Mouse (Mus musculus) T-helper 2 cell (primary cell): ENCODE measurements around the gene Il1r1.
"Not testable (repeated sequence)": the region's sequence is repeated elsewhere in the genome, so short reads cannot be mapped to it uniquely, and the experiment has no call there.

Source experiments
- in situ Hi-C: fragments of 300-600 bp; cut with MboI, MseI; formaldehyde crosslinking; loops from one replicate; pipeline ENCODE4 v1.15.1; 2025; ENCODE audit warnings: high pct_unique_total_duplicates

Gene Il1r1

DNA sequence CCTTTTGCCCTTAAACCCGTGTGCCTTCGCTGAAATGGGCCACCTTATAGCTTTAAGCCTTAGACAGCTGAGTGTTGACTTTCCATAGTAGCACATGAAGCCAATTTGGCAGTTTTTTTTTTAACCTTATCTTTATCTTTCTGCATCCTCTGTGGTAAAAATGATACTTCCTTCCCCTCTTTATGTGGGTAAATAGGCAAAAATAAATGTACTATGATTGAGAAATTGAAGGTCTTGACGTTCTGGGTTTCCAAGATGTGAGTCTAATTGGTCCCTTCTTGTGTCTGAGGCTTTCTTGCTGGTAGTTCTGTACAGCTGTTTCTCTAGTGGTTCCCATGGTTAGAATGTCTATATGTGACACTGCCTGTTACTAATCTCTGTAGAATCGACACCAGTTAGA is 46.2 kb downstream of the Il1r1 start:
- in situ Hi-C loops, result no loop called here

DNA sequence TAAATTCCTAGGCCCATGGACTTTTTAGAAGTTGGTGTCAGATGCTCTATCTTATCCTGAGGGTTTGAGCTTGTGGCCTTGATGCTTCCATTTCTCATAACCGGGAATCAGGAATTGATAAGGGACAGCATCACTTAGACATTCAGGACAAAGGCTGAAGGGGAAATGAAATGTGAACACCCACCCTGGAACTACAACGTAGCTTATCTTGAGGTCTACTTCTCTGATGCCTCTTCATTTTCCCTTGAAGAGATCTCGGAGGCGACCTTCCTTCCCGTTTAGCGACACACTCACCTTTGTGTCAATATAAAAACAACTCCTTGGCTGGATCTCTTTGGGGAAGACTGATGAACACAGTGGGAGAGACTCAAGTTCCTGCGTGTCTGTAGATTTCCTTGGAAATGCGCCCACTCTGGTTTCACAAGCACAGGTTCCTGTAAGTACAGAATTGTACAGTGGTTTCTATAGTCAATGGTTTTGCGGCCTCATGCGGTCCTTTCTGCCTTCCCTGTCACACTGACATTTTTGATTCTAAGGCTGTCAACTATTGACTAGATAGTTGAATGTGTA is 46.7 kb downstream of the Il1r1 start:
- in situ Hi-C loops, result no loop called here

DNA sequence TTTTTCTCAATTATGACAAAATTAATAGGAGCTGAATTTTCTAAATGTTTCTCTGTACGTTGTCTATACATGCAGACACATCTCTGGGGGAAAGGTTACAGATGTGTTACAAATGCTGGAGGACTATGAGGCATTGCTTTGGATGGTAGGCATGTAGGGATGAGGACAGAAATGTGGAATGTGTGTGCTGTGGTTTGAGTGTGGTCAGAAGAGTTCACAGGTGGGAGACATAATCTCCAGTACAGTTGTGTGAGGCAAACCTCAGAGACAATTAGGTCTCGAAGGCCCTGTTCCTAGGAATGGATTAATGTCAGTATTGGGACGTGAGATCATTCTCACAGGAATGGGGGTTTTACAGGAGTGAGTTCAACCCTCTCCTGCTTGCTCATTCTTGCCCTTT is 47.3 kb downstream of the Il1r1 start:
- in situ Hi-C loops, result no loop called here

DNA sequence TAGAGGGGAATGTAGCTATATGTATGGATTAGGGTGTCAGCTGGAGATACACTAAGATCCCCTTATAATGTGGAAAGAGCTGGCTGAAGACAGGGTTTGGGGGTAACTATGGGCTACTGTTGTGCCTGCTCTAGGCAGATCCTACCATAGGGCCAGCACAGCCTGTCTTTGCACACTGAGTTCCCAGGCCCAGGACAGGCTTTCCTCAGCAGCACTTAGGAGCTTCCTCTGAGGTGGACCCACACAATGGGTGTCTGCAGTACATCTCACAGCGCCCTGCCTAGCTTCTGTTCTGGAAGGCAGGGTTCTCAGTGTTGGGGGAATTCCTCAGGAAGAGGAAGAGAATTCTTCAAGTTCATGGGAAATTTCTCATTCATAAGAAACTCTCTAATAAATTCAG is 48.6 kb downstream of the Il1r1 start:
- in situ Hi-C loops, result no loop called here

DNA sequence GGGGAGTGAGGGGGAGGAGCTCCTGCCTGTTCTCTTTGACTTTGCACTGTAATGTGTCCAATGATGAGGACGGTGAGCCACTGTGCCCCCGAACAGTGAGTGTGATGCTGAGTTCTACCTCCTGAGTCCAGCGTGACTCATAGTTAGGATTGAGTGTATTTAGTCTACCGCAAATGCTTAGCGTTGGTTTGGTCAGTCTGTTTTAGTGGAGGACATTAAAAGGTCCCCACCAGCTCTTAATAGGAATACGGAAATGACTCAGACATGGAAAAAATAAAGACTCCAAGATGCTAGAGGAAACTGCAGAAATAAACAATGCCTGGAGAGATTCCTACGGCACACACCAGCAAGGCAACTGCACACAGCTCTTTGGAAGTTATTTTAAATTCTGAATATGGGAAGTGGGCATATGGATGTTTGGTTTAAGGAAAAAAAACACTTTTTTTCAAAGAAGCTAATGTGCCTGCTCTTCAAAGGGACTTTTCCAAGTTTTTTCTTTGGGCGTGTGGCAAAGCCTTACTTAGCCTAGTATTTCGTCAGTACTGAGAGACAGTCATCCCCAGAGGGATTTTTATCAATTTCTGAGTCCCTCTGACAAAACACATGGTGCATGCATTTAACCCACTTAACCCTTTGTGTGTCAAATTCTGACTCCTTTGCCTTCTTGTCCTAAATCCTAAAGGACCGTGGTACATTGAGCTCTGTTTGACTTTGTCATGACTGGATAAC is 50.6 kb downstream of the Il1r1 start:
- in situ Hi-C loops, result no loop called here

DNA sequence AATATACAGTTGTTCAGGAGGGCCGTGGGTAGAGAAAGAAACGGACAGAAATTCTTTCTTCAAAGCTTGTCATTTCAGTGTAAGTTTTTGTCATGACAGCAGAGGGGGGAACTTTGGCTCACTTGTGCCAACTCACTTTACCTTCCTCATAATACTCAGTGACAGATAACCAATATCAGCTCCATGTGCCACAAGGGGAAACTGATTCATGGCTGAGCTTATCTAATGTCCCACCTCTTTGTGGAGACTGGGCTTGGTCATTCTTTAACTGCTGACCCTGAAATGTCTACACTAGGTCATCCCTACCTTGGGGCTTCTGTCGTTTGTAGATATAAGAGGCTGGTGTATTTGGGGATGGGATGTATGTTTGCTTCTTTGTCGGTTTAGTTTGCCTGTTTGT is 53.1 kb downstream of the Il1r1 start:
- in situ Hi-C loops, result no loop called here

DNA sequence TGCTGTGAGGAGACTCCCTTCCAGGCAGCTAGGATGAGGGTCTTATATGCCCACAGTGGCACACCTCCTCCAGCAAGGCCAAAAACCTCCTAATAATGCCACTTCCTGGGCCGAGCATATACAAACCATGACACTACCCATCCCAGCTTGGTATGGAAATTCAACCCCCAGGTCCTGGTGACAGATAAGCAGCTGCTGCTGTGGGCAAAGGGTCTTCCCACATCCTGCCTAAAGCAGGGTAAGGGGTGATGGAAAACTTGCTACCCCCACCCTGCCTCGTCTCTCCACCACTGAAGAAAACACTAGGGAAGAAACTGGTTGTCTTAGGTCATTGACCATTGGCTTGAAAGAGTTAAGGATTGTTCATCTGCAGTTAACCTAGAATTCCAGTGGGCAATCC is 53.8 kb downstream of the Il1r1 start:
- in situ Hi-C loops, result no loop called here

DNA sequence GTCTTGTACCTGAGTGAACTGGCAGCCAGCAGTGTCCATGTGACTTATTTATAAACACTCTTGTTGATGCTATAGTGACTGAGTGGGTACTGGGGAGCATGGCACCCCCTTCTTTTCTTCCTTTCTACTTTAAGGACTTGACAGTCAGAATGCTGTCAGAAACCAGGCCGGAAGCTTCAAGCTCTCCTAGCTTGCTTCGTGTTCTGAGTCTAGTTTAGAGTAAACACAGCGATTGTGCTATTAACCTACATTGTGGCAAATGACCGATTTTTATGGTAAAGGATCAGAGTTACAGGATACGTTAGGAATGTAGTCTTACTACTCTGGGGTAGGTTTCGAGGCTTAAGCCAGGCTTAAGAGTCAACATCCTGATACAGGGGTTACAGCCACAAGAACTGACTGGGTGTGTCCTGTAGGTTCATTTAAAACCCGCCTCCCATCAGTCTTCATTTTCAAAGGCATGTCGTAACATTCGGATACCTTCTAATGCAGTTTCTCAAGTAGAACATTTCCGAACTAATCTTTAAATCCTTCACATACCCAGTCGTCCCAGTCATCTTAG is 54.4 kb downstream of the Il1r1 start:
- in situ Hi-C loops, result no loop called here

DNA sequence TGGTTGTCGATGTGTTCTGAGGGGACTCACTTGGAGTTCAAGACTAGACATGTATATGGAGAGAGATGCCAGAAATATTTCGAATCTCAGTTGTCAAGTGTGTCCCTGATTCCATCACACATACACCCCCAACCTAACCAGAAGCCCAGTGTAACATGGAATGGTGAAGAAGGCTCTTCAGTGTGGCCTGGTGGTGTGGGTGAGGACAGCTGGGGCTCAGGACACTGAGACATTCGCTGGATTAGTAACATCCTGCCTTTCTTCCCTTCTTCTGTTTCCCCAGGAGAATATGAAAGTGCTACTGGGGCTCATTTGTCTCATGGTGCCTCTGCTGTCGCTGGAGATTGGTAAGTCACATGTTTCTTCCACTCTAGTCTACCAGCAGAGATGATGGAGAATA is 57.1 kb downstream of the Il1r1 start:
- in situ Hi-C loops, result no loop called here

DNA sequence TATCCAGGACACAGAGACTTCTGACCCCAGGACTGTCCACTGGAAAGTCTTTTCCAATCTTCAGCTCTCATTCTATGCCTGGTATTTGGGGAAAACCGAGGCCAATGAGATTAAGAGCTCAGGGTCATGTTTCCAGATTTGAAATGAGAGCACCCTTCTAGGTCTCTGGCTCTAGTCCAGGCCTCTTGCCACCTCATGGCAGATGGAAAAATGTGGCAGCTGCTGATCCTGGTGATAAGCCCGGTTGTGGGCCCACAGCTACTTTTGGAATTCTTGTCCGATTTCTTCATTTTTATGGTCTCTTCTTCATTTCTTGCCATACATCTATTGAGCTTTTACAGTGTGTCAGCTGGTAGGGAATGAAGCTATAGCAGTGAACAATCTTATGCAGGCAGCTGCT is 57.5 kb downstream of the Il1r1 start:
- in situ Hi-C loops, result no loop called here

DNA sequence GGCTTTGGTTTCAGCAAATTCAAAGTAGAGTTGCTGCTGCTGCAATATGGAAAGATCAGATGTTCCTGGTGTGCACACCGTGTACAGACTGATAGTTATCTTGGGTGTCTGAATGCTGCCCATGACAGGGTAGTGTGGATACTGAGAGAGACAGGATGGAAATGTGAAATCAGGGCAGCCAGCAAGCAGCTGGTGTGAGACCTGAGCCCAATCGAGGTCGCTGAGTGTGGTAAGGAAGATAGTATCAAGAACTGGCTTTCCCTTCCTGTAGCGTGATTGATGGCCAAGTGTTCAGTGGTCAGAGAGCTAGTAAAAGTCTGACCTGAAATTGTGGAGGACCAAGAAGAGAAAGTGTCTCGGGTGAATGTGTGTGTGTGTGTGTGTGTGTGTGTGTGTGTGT is 59.1 kb downstream of the Il1r1 start:
- in situ Hi-C loops, result no loop called here

DNA sequence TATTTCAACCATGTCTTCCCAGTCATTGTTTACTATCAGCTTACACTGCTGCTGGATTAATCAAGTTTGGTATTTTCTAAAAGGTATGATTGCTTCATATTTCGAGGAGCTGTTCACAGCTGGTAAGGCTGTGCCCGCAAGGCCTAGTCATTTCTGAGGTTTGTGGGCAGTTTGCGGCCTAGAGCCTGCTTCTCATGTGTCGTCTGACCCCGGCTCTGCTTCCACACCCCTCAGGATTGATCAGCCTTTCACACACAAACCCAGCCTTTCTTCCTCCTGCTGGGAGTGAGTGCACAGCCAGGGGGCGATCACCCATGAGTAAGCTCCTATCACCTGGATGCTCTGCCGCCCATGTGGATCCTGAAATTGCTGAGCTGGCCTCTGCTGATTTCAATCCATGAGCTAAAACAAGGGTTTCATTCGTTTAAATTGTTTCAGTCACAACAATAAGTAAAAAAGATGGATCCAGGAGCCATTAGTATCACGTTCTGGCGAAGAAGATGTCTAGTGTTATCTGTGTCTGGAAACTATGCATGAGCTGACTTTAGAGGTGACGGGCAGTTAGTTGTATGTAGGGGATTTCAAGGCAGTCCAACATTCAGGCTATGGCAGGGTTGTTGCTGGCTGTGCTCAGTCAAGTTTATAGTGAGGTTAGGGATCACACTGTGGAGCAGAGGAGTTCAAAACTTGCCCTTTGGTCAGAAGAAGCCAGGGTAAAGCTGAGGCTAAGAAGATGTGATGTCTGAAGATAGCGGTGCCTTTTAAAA is 65.8 kb downstream of the Il1r1 start:
- in situ Hi-C loops, result no loop called here

DNA sequence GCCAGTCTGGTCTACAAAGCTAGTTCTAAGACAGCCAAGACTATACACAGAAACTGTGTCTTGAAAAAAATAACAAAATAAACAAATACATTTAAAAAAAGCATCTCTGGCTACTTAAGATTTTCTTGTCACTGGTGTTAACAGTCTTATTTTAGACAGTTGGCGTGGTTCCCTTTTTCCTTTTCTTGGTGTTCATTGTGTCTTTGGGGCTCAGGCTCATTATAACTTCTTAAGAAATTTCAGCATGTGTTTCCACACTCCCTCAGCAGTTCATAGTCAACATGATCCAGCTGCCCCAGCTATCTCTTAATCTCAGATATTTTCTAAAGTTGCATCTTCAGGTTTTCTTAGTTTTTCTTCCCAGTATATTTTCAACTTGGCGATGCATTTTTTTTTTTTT is 67.4 kb downstream of the Il1r1 start:
- in situ Hi-C loops, result no loop called here

DNA sequence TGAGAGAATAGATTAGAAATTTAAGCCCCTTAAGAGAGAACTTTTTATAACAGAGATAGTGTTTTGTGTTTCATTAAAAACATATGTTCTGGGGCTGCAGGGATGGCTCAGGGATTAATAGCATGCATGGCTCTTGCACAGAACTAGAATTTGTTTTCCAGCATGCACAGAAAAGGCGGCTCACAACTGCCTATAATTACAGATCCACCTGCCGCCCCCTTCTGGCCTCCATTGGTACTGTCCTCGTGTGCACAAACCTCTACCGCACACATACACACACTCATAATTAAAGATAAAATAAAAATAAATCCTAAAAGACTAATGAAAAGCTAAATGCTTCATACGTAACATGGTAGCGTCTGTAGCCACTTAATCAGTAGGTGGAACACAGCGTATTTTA is 69.0 kb downstream of the Il1r1 start:
- in situ Hi-C loops, result no loop called here

DNA sequence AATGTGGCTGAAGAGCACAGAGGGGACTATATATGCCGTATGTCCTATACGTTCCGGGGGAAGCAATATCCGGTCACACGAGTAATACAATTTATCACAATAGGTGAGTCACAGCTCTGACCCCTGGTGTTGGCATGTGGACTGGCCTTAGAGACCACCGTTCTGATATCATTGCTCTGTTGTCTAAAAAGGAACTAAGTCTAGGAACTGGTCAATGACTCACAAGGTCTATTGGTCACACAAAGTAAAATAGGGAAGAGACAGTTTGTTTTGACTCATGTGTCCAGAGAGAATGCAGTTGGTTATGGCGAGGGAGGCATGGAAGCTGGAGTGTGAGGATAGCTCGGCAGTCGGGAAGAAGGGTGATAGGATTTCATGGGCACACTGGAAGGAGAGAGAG is 69.9 kb downstream of the Il1r1 start:
- in situ Hi-C loops, result no loop called here

DNA sequence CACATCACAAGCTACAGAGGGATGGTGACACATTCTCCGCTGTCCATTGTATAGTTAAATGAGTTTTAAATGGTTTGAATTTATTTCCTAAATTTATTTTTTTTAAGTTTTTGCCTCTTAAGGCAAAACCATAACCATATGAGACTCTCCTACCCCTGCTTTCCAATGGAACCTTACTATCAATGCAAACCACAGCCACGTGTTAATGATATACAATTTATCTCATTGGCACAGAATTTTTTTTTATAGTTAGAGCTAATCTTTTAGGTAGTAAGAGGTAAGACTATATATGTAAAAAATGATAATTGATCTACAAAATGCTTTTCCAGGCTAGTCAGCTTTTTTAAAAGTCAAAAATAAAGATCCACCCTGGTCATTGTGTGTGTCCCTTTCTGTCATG is 73.2 kb downstream of the Il1r1 start:
- in situ Hi-C loops, result no loop called here

DNA sequence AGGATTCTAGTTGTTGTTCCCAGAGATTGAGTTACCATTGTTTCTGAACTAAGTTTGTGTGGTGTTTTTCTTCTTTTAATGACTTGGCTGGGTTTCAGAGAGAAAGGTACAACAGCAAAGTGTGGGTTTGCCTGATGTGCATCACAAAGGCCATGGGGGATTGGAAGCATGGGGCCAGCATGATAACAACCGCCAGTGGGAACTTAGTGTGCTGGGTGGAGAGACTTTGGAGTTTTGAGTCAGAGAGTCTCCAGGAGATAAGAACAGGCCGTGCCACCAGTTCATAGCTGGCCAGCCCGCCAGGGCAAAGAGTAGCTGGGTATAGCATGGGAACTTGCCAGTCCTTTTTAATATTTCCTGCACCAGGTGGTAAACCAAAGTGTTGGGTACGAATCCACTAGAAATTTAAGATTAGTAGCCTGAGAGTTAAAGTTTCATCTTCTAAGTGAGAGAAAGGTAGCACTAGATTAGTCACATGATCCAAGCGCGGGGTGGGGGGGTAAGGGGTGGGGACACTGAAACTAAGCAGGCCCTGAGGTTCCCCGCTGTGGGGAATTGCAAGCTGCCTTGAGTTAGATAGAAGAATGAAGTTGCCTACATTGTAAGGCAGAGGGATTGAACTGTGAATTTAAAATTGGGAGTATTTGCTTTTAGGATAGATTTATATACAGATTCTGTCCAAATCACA is 78.4 kb downstream of the Il1r1 start:
- in situ Hi-C loops, result no loop called here

DNA sequence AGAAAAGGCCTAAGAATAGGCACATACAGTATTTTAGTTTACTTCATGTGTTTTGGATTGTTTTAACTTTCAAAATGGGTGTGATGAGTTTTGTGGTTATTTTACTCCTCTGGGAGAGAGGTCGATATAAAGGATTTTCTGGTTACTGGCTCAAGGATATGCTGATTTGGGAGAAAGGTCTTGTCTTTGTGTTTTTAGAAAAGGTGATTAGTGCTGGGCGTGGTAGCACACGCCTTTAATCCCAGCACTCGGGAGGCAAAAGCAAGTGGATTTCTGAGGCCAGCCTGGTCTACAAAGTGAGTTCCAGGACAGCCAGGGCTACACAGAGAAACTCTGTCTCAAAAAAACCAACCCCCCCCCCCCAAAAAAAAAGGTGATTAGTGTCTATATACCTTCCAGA is 79.4 kb downstream of the Il1r1 start:
- in situ Hi-C loops, result not testable (repeated sequence)

DNA sequence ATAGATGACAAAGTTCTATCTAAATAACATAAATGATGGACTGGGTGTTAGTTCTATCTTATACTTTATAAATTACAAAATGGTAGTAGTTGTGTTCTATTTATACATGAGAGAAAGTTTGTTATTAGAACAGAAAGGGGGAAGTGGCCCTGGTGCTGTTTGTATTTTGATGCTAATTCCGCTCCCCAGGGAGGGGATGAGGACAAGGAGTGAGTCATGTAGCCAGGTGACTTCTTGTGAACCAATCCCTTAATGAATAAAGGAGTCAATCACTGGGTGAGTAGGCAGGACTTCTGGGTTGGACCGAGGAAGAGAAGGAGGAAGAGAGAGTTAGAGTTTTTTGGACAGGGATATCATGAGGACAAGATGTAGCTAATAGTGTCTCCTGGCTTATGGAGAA is 81.2 kb downstream of the Il1r1 start:
- in situ Hi-C loops, result no loop called here

DNA sequence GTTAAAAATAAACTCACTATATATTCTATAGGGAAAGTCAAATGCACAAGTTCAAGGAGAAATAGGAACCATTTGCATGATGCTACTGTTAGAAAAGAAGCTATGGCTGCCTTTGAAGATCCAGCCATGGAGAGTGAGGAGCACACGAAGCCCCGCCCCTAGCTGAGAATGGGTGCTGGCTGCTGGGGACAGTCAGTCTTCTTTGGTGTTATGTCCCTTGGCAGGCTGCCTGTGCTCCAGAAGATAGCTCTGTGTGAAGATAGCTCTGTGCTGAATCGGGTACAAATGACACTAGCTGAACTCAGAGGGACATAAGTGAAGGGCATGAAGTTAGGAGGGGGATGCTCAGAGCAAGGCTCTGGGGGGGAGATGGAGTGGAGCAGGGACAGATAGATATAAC is 86.2 kb downstream of the Il1r1 start:
- in situ Hi-C loops, result no loop called here

DNA sequence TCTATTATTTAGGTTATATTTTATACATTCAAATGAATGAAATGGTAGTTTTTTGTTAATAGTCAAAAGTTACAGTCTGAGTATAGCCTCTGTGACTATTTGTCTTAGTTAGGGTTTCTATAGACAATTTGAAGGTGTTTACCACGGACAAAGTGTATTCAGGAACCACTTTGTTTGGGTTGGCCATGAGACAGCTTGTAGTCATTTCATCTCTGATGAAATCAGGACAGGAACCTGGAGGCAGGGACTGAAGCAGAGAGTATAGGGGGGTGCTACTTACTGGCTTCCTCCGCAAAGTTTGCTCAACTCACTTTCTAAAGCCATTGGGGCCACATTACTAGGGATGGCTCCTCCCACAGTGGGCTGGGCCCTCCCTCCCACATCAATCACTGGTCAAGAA is 86.7 kb downstream of the Il1r1 start:
- in situ Hi-C loops, result no loop called here

DNA sequence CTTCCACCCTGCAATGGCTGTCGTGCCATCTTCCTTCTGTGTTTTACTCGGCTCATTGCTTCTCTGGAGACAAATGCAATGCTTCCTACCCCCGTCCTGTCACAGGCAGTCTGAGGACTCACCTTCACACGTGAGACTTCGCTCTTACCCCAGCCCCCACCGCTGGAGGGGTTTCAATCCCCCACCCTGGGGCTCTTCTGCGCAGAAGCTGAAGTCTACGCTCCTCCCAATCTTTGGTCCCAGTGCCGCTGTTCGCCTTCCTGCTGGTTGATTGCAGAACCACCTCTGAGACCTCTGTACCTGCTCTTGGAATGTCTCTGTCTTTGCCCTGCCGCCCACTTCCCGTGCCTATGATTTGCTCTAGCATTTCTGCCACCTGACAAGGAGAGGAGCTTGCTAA is 89.1 kb downstream of the Il1r1 start:
- in situ Hi-C loops, result no loop called here
